Mouse (Mus musculus) MEL (cell line): ENCODE results near the gene Tph1. TPM values are rescaled to one million over a fixed set of nuclear protein-coding genes. Genes with fewer than 3 reads are reported as not detected.

ENCODE experiments used
- DNase-seq: peaks from one replicate; pipeline ENCODE4 v3.0.0; 2011; ENCODE audit warnings: low read depth, low spot score
- H3K27ac ChIP-seq: 2 replicates; pipeline ENCODE4 v1.5.1; 2012; ENCODE audit warnings: low read depth, mild to moderate bottlenecking, control low read depth, low read length, moderate library complexity; ENCODE audit not compliant: control insufficient read depth
- H3K27me3 ChIP-seq, 2 experiments: fragments of 150-350 bp in 1 of 2; sonication (generic) in 1 of 2; 2 replicates each; pipeline ENCODE4 v1.6.1; 2012; ENCODE audit warnings: low read length in 2 of 2, mild to moderate bottlenecking in 2 of 2, improper control_type of control experiment in 1 of 2, moderate library complexity in 1 of 2; ENCODE audit not compliant: insufficient read depth in 2 of 2, control insufficient read depth in 1 of 2
- H3K36me3 ChIP-seq, 2 experiments: 2 replicates each; pipeline ENCODE4 v1.6.1; 2012 to 2014; ENCODE audit warnings: low read length in 2 of 2, improper control_type of control experiment in 1 of 2, inconsistent platforms in 1 of 2, mild to moderate bottlenecking in 1 of 2; ENCODE audit not compliant: insufficient read depth in 2 of 2, control insufficient read depth in 1 of 2
- H3K4me1 ChIP-seq, 2 experiments: fragments of 150-350 bp in 1 of 2; sonication (generic) in 1 of 2; 2 replicates each; pipeline ENCODE4 v1.6.1; 2012; ENCODE audit warnings: low read length in 2 of 2, improper control_type of control experiment in 1 of 2, mild to moderate bottlenecking in 1 of 2; ENCODE audit not compliant: insufficient read depth in 2 of 2, control insufficient read depth in 1 of 2
- H3K4me3 ChIP-seq, 2 experiments: fragments of 150-350 bp in 1 of 2; sonication (generic) in 1 of 2; 2 replicates each; pipeline ENCODE4 v1.5.1; 2012; ENCODE audit warnings: low read depth in 2 of 2, low read length in 2 of 2, mild to moderate bottlenecking in 2 of 2, moderate library complexity in 2 of 2, control low read depth in 1 of 2, improper control_type of control experiment in 1 of 2; ENCODE audit not compliant: control insufficient read depth in 1 of 2, insufficient read depth in 1 of 2
- H3K79me2 ChIP-seq: 2 replicates; pipeline ENCODE4 v1.6.1; 2012; ENCODE audit warnings: mild to moderate bottlenecking, low read length, moderate library complexity; ENCODE audit not compliant: control insufficient read depth, poor library complexity, insufficient read depth
- H3K9ac ChIP-seq: 2 replicates; pipeline ENCODE4 v1.6.1; 2012; ENCODE audit warnings: low read depth, mild to moderate bottlenecking, control low read depth, low read length, moderate library complexity; ENCODE audit not compliant: control insufficient read depth, poor library complexity, severe bottlenecking
- H3K9me3 ChIP-seq: fragments of 150-350 bp; sonication (generic); replicated peaks from 2 replicates; pipeline ENCODE4 v1.6.1; 2012; ENCODE audit warnings: mild to moderate bottlenecking, low read length, improper control_type of control experiment, moderate library complexity; ENCODE audit not compliant: insufficient read depth
- BHLHE40 ChIP-seq: IDR thresholded peaks from 2 replicates; pipeline ENCODE4 v1.6.1; 2012; ENCODE audit warnings: low read depth, mild to moderate bottlenecking, inconsistent platforms, low read length, improper control_type of control experiment, borderline replicate concordance
- CHD1 ChIP-seq: IDR thresholded peaks from 2 replicates; pipeline ENCODE4 v1.6.1; 2012; ENCODE audit warnings: low read depth, mild to moderate bottlenecking, inconsistent platforms, low read length, improper control_type of control experiment
- CTCF ChIP-seq, 3 experiments: IDR thresholded peaks in 2 of 3; conservative IDR thresholded peaks in 1 of 3; 2 replicates each; pipeline ENCODE4 v1.5.1; 2011 to 2012; ENCODE audit warnings: low read length in 3 of 3, low read depth in 2 of 3, mild to moderate bottlenecking in 2 of 3, improper control_type of control experiment in 1 of 3, inconsistent platforms in 1 of 3, mixed read lengths in 1 of 3, moderate library complexity in 1 of 3; ENCODE audit not compliant: control insufficient read depth in 1 of 3, insufficient read depth in 1 of 3, poor library complexity in 1 of 3, severe bottlenecking in 1 of 3
- E2F4 ChIP-seq: IDR thresholded peaks from 2 replicates; pipeline ENCODE4 v1.6.1; 2011; ENCODE audit warnings: low read depth, low read length, improper control_type of control experiment, borderline replicate concordance
- ELF1 ChIP-seq: IDR thresholded peaks from 2 replicates; pipeline ENCODE4 v1.6.1; 2014; ENCODE audit warnings: low read depth, mild to moderate bottlenecking, inconsistent platforms, low read length, improper control_type of control experiment, moderate library complexity
- EP300 ChIP-seq, 2 experiments: IDR thresholded peaks; 2 replicates each; pipeline ENCODE4 v1.6.1; 2011; ENCODE audit warnings: improper control_type of control experiment in 2 of 2, low read length in 2 of 2, low read depth in 1 of 2, mild to moderate bottlenecking in 1 of 2
- ETS1 ChIP-seq: IDR thresholded peaks from 2 replicates; pipeline ENCODE4 v1.6.1; 2012; ENCODE audit warnings: low read depth, mild to moderate bottlenecking, inconsistent platforms, low read length, improper control_type of control experiment, moderate library complexity
- HCFC1 ChIP-seq: IDR thresholded peaks from 2 replicates; pipeline ENCODE4 v1.6.1; 2012; ENCODE audit warnings: low read depth, mild to moderate bottlenecking, inconsistent platforms, low read length, improper control_type of control experiment, moderate library complexity
- JUND ChIP-seq: IDR thresholded peaks from 2 replicates; pipeline ENCODE4 v1.6.1; 2011; ENCODE audit warnings: low read depth, mild to moderate bottlenecking, improper control_type of control experiment, low read length
- MAZ ChIP-seq: IDR thresholded peaks from 2 replicates; pipeline ENCODE4 v1.6.1; 2012; ENCODE audit warnings: low read depth, mild to moderate bottlenecking, inconsistent platforms, low read length, improper control_type of control experiment
- MXI1 ChIP-seq: IDR thresholded peaks from 2 replicates; pipeline ENCODE4 v1.6.1; 2011; ENCODE audit warnings: mild to moderate bottlenecking, low read depth, low read length, improper control_type of control experiment
- MYB ChIP-seq: IDR thresholded peaks from 2 replicates; pipeline ENCODE4 v1.6.1; 2011; ENCODE audit warnings: mild to moderate bottlenecking, low read depth, low read length, improper control_type of control experiment
- NELFE ChIP-seq: IDR thresholded peaks from 2 replicates; pipeline ENCODE4 v1.6.1; 2011; ENCODE audit warnings: low read depth, low read length, improper control_type of control experiment
- POLR2AphosphoS2 ChIP-seq: IDR thresholded peaks from 2 replicates; pipeline ENCODE4 v1.6.1; 2011; ENCODE audit warnings: low read length, improper control_type of control experiment
- POLR2AphosphoS5 ChIP-seq: IDR thresholded peaks from 2 replicates; pipeline ENCODE4 v1.6.1; 2012; ENCODE audit warnings: low read depth, borderline replicate concordance, mild to moderate bottlenecking, inconsistent platforms, low read length, moderate library complexity, mixed read lengths
- RAD21 ChIP-seq: IDR thresholded peaks from 2 replicates; pipeline ENCODE4 v1.6.1; 2011; ENCODE audit warnings: mild to moderate bottlenecking, low read depth, low read length, improper control_type of control experiment
- SIN3A ChIP-seq: IDR thresholded peaks from 2 replicates; pipeline ENCODE4 v1.6.1; 2012; ENCODE audit warnings: low read length, improper control_type of control experiment, inconsistent platforms
- SMC3 ChIP-seq: IDR thresholded peaks from 2 replicates; pipeline ENCODE4 v1.6.1; 2011; ENCODE audit warnings: low read depth, low read length, improper control_type of control experiment
- UBTF ChIP-seq: IDR thresholded peaks from 2 replicates; pipeline ENCODE4 v1.6.1; 2012; ENCODE audit warnings: low read depth, mild to moderate bottlenecking, inconsistent platforms, low read length, improper control_type of control experiment, moderate library complexity, borderline replicate concordance; ENCODE audit not compliant: insufficient read depth
- USF1 ChIP-seq: IDR thresholded peaks from 2 replicates; pipeline ENCODE4 v1.6.1; 2014; ENCODE audit warnings: low read depth, mild to moderate bottlenecking, inconsistent platforms, low read length, improper control_type of control experiment, moderate library complexity
- ZC3H11A ChIP-seq: IDR thresholded peaks from 2 replicates; pipeline ENCODE4 v1.6.1; 2012; ENCODE audit warnings: low read depth, mild to moderate bottlenecking, inconsistent platforms, low read length, improper control_type of control experiment
- polyA plus RNA-seq, 2 experiments: library from polyadenylated mRNA; stranded (reverse) in 1 of 2; unstranded in 1 of 2; fragments of >175 nt in 1 of 2; fragments of >200 nt in 1 of 2; gene quantifications; 2 replicates each; pipeline versions ENCODE4 v1.2.1 to v1.2.4; 2012; ENCODE audit warnings: low replicate concordance in 2 of 2, low read depth in 1 of 2; ENCODE audit not compliant: insufficient read length in 2 of 2, insufficient read depth in 1 of 2, missing spikeins in 1 of 2
- total RNA-seq: library from RNA; depleted of rRNA; stranded (reverse); fragments of 300-350 nt; gene quantifications from 2 replicates; pipeline ENCODE4 v1.2.3, GENCODE M21; 2012

Gene Tph1
- total and polyA plus RNA-seq, 3 experiments: 0.03 TPM; not detected in 2

- Histone ChIP-seq H3K79me2 (no peaks in the 10 kb centered on the region), H3K9ac (no peak overlapping the region), H3K36me3 (no peaks in the 10 kb centered on the region), H3K9me3 (no peaks in the 10 kb centered on the region), H3K27me3 (no peaks in the 10 kb centered on the region), H3K4me1 (no peaks in the 10 kb centered on the region), H3K27ac (no peak overlapping the region), H3K4me3 (no peak overlapping the region)
- no peak for TF ChIP-seq MXI1
- no peak for DNase-seq
These were observed 63.0 kb downstream of the Tph1 start for GRCm38 (mm10) chr7:46609317-46609716.

DNA sequence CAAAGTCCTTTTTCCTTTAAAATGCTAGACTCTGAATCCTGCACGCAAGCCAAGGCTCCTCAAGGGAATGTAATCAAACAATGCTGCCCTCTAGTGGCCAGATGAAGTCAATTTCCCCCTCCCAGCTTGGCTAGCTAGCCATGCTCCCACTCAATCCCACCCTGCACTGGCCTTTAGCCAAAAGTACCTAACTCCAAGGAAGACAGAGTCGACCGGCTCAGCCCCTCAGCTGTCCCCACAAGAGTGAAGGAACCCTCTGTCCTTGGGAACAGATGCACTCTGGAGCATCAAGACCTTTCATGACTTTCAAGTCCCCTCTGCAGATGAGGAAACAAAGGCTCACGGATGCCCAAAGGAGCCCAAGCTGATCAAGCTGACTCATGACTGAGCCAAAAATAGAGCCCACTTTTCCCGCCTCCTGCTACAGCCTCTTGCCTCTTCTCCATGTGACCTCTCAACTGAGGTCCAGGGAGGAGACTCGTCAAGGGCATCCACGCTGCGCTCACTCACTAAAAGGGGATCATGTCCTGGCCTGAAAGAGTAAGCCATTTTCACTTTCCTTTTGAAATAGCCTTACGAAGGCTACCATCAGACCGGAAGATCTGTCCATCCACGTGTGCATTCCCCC is 64.8 kb downstream of the Tph1 start:
- Histone ChIP-seq H3K9me3 (no peaks in the 10 kb centered on the region), H3K79me2 (no peaks in the 10 kb centered on the region), H3K4me1 (no peaks in the 10 kb centered on the region), H3K36me3 (no peaks in the 10 kb centered on the region), H3K4me3 (no peak overlapping the region), H3K27ac (no peak overlapping the region), H3K27me3 (no peaks in the 10 kb centered on the region), H3K9ac (no peak overlapping the region)
- peak; percentile 74 for DNase-seq
- TF ChIP-seq UBTF (no peak), BHLHE40 (no peak), MYB (no peak), RAD21 (peak; percentile 68), HCFC1 (no peak), POLR2AphosphoS2 (no peak), ZC3H11A (peak; percentile 44), NELFE (no peak), SMC3 (peak; percentile 68), CTCF (IDR thresholded peaks at IDR 0.05 in 2 of 3, conservative IDR thresholded peaks at IDR 0.05 in 1 of 3; ENCODE audit: control insufficient read depth in 1 of 3, insufficient read depth in 1 of 3, low read depth in 2 of 3, low read length in 3 of 3, poor library complexity in 1 of 3, severe bottlenecking in 1 of 3) (peak; percentile 79 to 83 (median 81))

DNA sequence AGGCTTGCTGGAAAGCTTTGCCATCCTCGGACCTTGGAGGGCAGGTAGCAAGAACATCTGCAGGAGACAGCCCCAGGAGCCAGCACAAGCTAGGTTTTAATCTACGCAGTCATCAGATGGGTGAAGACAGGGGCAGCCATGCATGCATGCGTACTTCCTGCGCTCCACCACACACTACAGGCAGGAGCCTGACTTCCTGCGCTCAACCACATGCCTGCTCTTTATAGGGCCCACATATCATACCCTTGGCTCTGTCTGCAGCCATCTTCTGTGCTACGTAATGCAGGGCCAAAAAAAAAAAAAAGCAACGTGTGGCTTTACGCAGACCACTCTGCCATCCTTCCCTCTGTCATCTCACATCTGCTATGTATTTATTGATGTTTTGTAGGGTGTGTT is 65.3 kb downstream of the Tph1 start:
- H3K4me3 ChIP-seq: no peak overlapping the region
- no peaks in the 10 kb centered on the region for H3K79me2 ChIP-seq
- DNase-seq: no peak
- H3K36me3 ChIP-seq: no peaks in the 10 kb centered on the region
- H3K9me3 ChIP-seq: no peaks in the 10 kb centered on the region
- no peaks in the 10 kb centered on the region for H3K27me3 ChIP-seq
- no peak for TF ChIP-seq MXI1
- no peak for TF ChIP-seq POLR2AphosphoS2
- no peak for TF ChIP-seq HCFC1
- TF ChIP-seq SIN3A: no peak
- no peak for TF ChIP-seq ZC3H11A
- no peak for TF ChIP-seq MAZ
- no peak for TF ChIP-seq JUND
- TF ChIP-seq CTCF (IDR thresholded peaks at IDR 0.05 in 2 of 3, conservative IDR thresholded peaks at IDR 0.05 in 1 of 3; ENCODE audit: control insufficient read depth in 1 of 3, insufficient read depth in 1 of 3, low read depth in 2 of 3, low read length in 3 of 3, poor library complexity in 1 of 3, severe bottlenecking in 1 of 3): no peak
- TF ChIP-seq E2F4: no peak
- no peak for TF ChIP-seq ELF1
- no peak for TF ChIP-seq CHD1
- no peak for TF ChIP-seq NELFE
- TF ChIP-seq USF1: no peak
- TF ChIP-seq MYB: no peak
- TF ChIP-seq POLR2AphosphoS5: no peak
- TF ChIP-seq EP300 (IDR thresholded peaks at IDR 0.05; ENCODE audit: low read depth in 1 of 2, low read length in 2 of 2): no peak
- TF ChIP-seq UBTF: no peak
- no peak for TF ChIP-seq ETS1
- no peak overlapping the region for H3K27ac ChIP-seq
- no peak overlapping the region for H3K9ac ChIP-seq
- H3K4me1 ChIP-seq: no peaks in the 10 kb centered on the region
